Mouse (Mus musculus) bone marrow macrophage, adult 2 months (primary cell): Measurements from ENCODE around the gene Brd4.

Experiments used
- CTCF ChIP-seq: IDR thresholded peaks from 2 replicates; pipeline ENCODE4 v1.5.1; 2012; ENCODE audit warnings: low read depth, mild to moderate bottlenecking, low read length, moderate library complexity
- POLR2A ChIP-seq: IDR thresholded peaks from 2 replicates; pipeline ENCODE4 v1.6.1; 2012; ENCODE audit warnings: mild to moderate bottlenecking, low read depth, low read length, borderline replicate concordance

- TF ChIP-seq POLR2A (no peak), CTCF (no peak)
These were observed 32.6 kb downstream of the Brd4 start for GRCm38 (mm10) chr17:32251827-32252470.
